ENCODE assay signal across 10 mouse cellular contexts in genomic region chr5:29388181-29388943, GRCm38 (mm10). TPM values are rescaled to one million over a fixed set of nuclear protein-coding genes. Genes with fewer than 3 reads are reported as not detected.
DNase-seq lines count a peak whose midpoint lies in the region; ATAC-seq and TF ChIP-seq lines count a peak whose summit lies in the region.
"Had no signal": no experiment of that assay in that cellular context is flagged by ENCODE, and none has a peak within 500 bp of the region (broad histone marks: within the 10 kb centered on the region; RNA-seq: fewer than 3 reads in every experiment).

No protein-coding gene starts in this region.

- no peak for TF ChIP-seq EP300 in heart, adult 2 months (IDR thresholded peaks at IDR 0.05; ENCODE audit: insufficient read depth, low read depth, low read length)

- H3K36me3 ChIP-seq in neural tube, embryonic 11.5 days (ENCODE audit: control insufficient read depth, insufficient read depth, low read length) = no peaks in the 10 kb centered on the region
- H3K36me3 ChIP-seq in heart, adult 2 months (ENCODE audit: control insufficient read depth, insufficient read depth, low read length) = no peaks in the 10 kb centered on the region
- H3K36me3 ChIP-seq in limb, embryonic 14.5 days (ENCODE audit: control insufficient read depth, insufficient read depth, low read length) = no peaks in the 10 kb centered on the region
- H3K36me3 ChIP-seq in stomach, embryonic 15.5 days = no peaks in the 10 kb centered on the region
- no peaks in the 10 kb centered on the region for H3K36me3 ChIP-seq in forebrain, embryonic 10.5 days (replicated peaks)

- H3K9ac ChIP-seq in neural tube, embryonic 11.5 days (ENCODE audit: low read length) = no peak overlapping the region
- no peak overlapping the region for H3K9ac ChIP-seq in heart, adult 2 months (ENCODE audit: low read depth, low read length)
- no peak overlapping the region for H3K9ac ChIP-seq in limb, embryonic 14.5 days (ENCODE audit: low read depth, low read length, severe bottlenecking)
- H3K9ac ChIP-seq in stomach, embryonic 15.5 days = no peak overlapping the region

- intact Hi-C loops in heart, adult 2 months (cut with DNase I) = loop anchor here (5.0 kb wide), 2 partner anchors 44 to 184 kb away; partner anchors contain the start of gene Nom1
- intact Hi-C loops in left cerebral cortex, postnatal 25 days (cut with DNase I) = loop anchor here (2.0 kb wide), 1 partner anchor 300 kb away; no protein-coding TSS in a partner anchor

- H3K9me3 ChIP-seq in neural tube, embryonic 11.5 days (ENCODE audit: control insufficient read depth, low read length) = no peaks in the 10 kb centered on the region
- H3K9me3 ChIP-seq in limb, embryonic 14.5 days (ENCODE audit: control insufficient read depth, low read length) = no peaks in the 10 kb centered on the region
- no peaks in the 10 kb centered on the region for H3K9me3 ChIP-seq in stomach, embryonic 15.5 days
- no peaks in the 10 kb centered on the region for H3K9me3 ChIP-seq in forebrain, embryonic 10.5 days

- 51% methylated on average over 7 of the region's 7 CpGs for WGBS in neural tube, embryonic 11.5 days
- WGBS in heart, adult 2 months = 19% methylated on average over 7 of the region's 7 CpGs
- WGBS in limb, embryonic 14.5 days = 37% methylated on average over 7 of the region's 7 CpGs
- 26% methylated on average over 7 of the region's 7 CpGs for WGBS in stomach, embryonic 15.5 days
- 62% methylated on average over 7 of the region's 7 CpGs for WGBS in forebrain, embryonic 10.5 days

- no peak for TF ChIP-seq CTCF in heart, adult 2 months (IDR thresholded peaks at IDR 0.05)

- H3K27ac ChIP-seq in neural tube, embryonic 11.5 days (ENCODE audit: low read depth, low read length) = no peak overlapping the region
- peak overlapping the region; percentile 82 for H3K27ac ChIP-seq in heart, adult 2 months
- H3K27ac ChIP-seq in limb, embryonic 14.5 days (replicated peaks; ENCODE audit: low read depth, low read length) = no peak overlapping the region
- H3K27ac ChIP-seq in stomach, embryonic 15.5 days = peak overlapping the region; percentile 57; the same call in 1 of the 2 replicates
- no peak overlapping the region for H3K27ac ChIP-seq in forebrain, embryonic 10.5 days

- 0 out of 2 replicates have a peak, but pooled peaks have one; percentile 25 for TF ChIP-seq POLR2A in heart, adult 2 months (IDR thresholded peaks at IDR 0.05; ENCODE audit: insufficient read depth, low read depth, low read length)
- TF ChIP-seq POLR2A in limb, embryonic 14.5 days (IDR thresholded peaks at IDR 0.05; ENCODE audit: borderline replicate concordance, extremely low read depth, insufficient read depth, insufficient read length) = no peak

- H3K79me2 ChIP-seq in heart, adult 2 months (replicated peaks; ENCODE audit: control insufficient read depth, insufficient read depth, low read length) = no peaks in the 10 kb centered on the region

- no peak overlapping the region for H3K4me3 ChIP-seq in neural tube, embryonic 11.5 days (ENCODE audit: low read depth, low read length)
- H3K4me3 ChIP-seq in heart, adult 2 months = no peak overlapping the region
- H3K4me3 ChIP-seq in limb, embryonic 14.5 days (replicated peaks; ENCODE audit: low read length) = no peak overlapping the region
- no peak overlapping the region for H3K4me3 ChIP-seq in stomach, embryonic 15.5 days (replicated peaks)
- H3K4me3 ChIP-seq in forebrain, embryonic 10.5 days = no peak overlapping the region

- no peaks in the 10 kb centered on the region for H3K27me3 ChIP-seq in neural tube, embryonic 11.5 days (ENCODE audit: control insufficient read depth, insufficient read depth, low read length)
- no peaks in the 10 kb centered on the region for H3K27me3 ChIP-seq in heart, adult 2 months (ENCODE audit: control insufficient read depth, insufficient read depth, low read length)
- no peaks in the 10 kb centered on the region for H3K27me3 ChIP-seq in limb, embryonic 14.5 days (ENCODE audit: control insufficient read depth, insufficient read depth, low read length)
- no peaks in the 10 kb centered on the region for H3K27me3 ChIP-seq in stomach, embryonic 15.5 days (replicated peaks)
- no peaks in the 10 kb centered on the region for H3K27me3 ChIP-seq in forebrain, embryonic 10.5 days (ENCODE audit: poor library complexity, severe bottlenecking)

- H3K4me2 ChIP-seq in neural tube, embryonic 11.5 days (ENCODE audit: low read depth) = no peak overlapping the region
- no peak overlapping the region for H3K4me2 ChIP-seq in limb, embryonic 14.5 days (replicated peaks; ENCODE audit: low read depth, low read length, severe bottlenecking)
- peak overlapping the region; percentile 16; the same call in 1 of the 2 replicates for H3K4me2 ChIP-seq in stomach, embryonic 15.5 days

- ATAC-seq in neural tube, embryonic 11.5 days (ENCODE audit: insufficient read depth, low FRiP score, low TSS enrichment) = no peak
- ATAC-seq in limb, embryonic 14.5 days (ENCODE audit: low FRiP score, low read depth) = no peak
- peak; percentile 64 for ATAC-seq in stomach, embryonic 15.5 days (ENCODE audit: insufficient read depth, low FRiP score, low read depth)
- no peak for ATAC-seq in activated CD4-positive, CD25-positive, alpha-beta regulatory T cell, adult 4 months

- H3K4me1 ChIP-seq in neural tube, embryonic 11.5 days (ENCODE audit: control insufficient read depth, insufficient read depth, low read length) = no peaks in the 10 kb centered on the region
- peaks cover 9% of the 10 kb centered on the region for H3K4me1 ChIP-seq in heart, adult 2 months (ENCODE audit: control insufficient read depth, insufficient read depth, low read length)
- 0 out of 2 replicates have a peak, but pooled peaks cover 3% of the 10 kb centered on the region for H3K4me1 ChIP-seq in limb, embryonic 14.5 days (ENCODE audit: control insufficient read depth, insufficient read depth, low read length)
- H3K4me1 ChIP-seq in stomach, embryonic 15.5 days = peaks cover 15% of the 10 kb centered on the region
- H3K4me1 ChIP-seq in forebrain, embryonic 10.5 days = no peaks in the 10 kb centered on the region

- DNase-seq in neural tube, embryonic 11.5 days (ENCODE audit: low spot score) = peak; percentile 15
- DNase-seq in neural tube, embryonic 10.5 days (ENCODE audit: extremely low spot score, low spot score) = no peak
- peak; percentile 56 to 59 for DNase-seq in heart, adult 2 months
- peak; percentile 54 for DNase-seq in limb, embryonic 14.5 days (ENCODE audit: low spot score)
- no peak for DNase-seq in left cerebral cortex, postnatal 25 days (ENCODE audit: low spot score in 2 of 2)
- DNase-seq in forebrain, embryonic 10.5 days (ENCODE audit: extremely low spot score, low spot score) = no peak
- DNase-seq: cerebellum, postnatal 25 days; layer of hippocampus, adult 9-11 months had no signal

RNA-seq across cellular contexts. Expression of gene Lmbr1, which starts 10.2 kb away (rescaled TPM):
- polyA plus RNA-seq in neural tube, embryonic 11.5 days (2014; fragmentation: Nextera tagmentation; extraction: Ambion mirVana) = 13.1 and 14.8 TPM in 2 replicates
- 10 to 100 TPM; 12.4 to 13.4 TPM for total RNA-seq in heart, adult 2 months (2021)
- 5.3 and 8.3 TPM in 2 replicates for polyA plus RNA-seq in heart, adult 2 months (2012; rRNA removed)
- polyA plus RNA-seq in limb, embryonic 14.5 days (2012; rRNA removed) = 5.9 and 6.1 TPM in 2 replicates
- 10.3 and 10.4 TPM in 2 replicates for polyA plus RNA-seq in limb, embryonic 14.5 days (2014; fragmentation: Nextera tagmentation; extraction: Ambion mirVana)
- polyA plus RNA-seq in stomach, embryonic 15.5 days (2015; fragmentation: Nextera tagmentation; extraction: Ambion mirVana) = 10.9 and 11.4 TPM in 2 replicates
- 10 to 100 TPM; 30.4 to 30.5 TPM for total RNA-seq in left cerebral cortex, postnatal 25 days (2021)
- polyA plus RNA-seq in forebrain, embryonic 10.5 days (2016; fragmentation: Nextera tagmentation; extraction: Ambion mirVana) = 9.1 and 9.7 TPM in 2 replicates
- polyA plus RNA-seq in activated CD4-positive, CD25-positive, alpha-beta regulatory T cell, adult 4 months (2017; shearing (Covaris generic)) = 1 to 10 TPM in 1 of 2 experiments, under 1 TPM in 1; 0.78 to 1.1 TPM

RNA-seq across cellular contexts. Expression of gene Nom1, which starts 46.1 kb away (rescaled TPM):
- 20.0 and 26.7 TPM in 2 replicates for polyA plus RNA-seq in neural tube, embryonic 11.5 days (2014; fragmentation: Nextera tagmentation; extraction: Ambion mirVana)
- total RNA-seq in heart, adult 2 months (2021) = 10 to 100 TPM; 13.4 to 16.1 TPM
- polyA plus RNA-seq in heart, adult 2 months (2012; rRNA removed) = 4.5 and 9.3 TPM in 2 replicates
- polyA plus RNA-seq in limb, embryonic 14.5 days (2012; rRNA removed) = 16.1 and 19.0 TPM in 2 replicates
- 22.0 and 23.7 TPM in 2 replicates for polyA plus RNA-seq in limb, embryonic 14.5 days (2014; fragmentation: Nextera tagmentation; extraction: Ambion mirVana)
- polyA plus RNA-seq in stomach, embryonic 15.5 days (2015; fragmentation: Nextera tagmentation; extraction: Ambion mirVana) = 22.8 and 29.5 TPM in 2 replicates
- 10 to 100 TPM; 19.2 to 24.8 TPM for total RNA-seq in left cerebral cortex, postnatal 25 days (2021)
- polyA plus RNA-seq in forebrain, embryonic 10.5 days (2016; fragmentation: Nextera tagmentation; extraction: Ambion mirVana) = 35.1 and 40.6 TPM in 2 replicates
- polyA plus RNA-seq in activated CD4-positive, CD25-positive, alpha-beta regulatory T cell, adult 4 months (2017; shearing (Covaris generic)) = 10 to 100 TPM in 1 of 2 experiments, 1 to 10 TPM in 1; 9.2 to 11.9 TPM

Comparison
In these comparisons a context has a peak if more than half of its experiments do, and no peak if none do; other contexts are left out.
1. DNase-seq: peak in neural tube, embryonic 11.5 days (single experiment), heart, adult 2 months (2 of 2) and limb, embryonic 14.5 days (single experiment); none in neural tube, embryonic 10.5 days (single experiment), left cerebral cortex, postnatal 25 days (0 of 2) and forebrain, embryonic 10.5 days (single experiment).
2. H3K27ac ChIP-seq: peak in heart, adult 2 months (single experiment) and stomach, embryonic 15.5 days (single experiment); none in neural tube, embryonic 11.5 days (single experiment), limb, embryonic 14.5 days (single experiment) and forebrain, embryonic 10.5 days (single experiment).